Mouse (Mus musculus): ENCODE measurements around the gene Sphk1.

DNA sequence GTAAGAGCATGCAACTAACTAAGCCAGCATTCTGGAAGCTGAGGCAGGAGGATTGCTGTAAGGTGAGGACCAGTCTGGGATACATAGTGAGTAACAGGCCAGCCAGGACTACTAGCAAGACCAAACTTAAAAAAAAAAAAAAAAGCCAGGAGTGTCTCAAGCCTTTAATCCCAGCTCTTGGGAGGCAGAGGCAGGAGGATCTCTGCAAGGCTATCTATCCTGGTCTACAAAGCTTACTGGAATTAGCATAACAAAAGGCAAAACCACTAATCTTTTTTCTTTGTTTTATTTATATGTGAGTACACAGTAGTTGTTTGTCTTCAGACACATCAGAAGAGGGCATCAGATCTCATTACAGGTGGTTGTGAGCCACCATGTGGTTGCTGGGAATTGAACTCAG is 42.5 kb upstream of the Sphk1 start:
- no peak for TF ChIP-seq POLR2A (IDR thresholded peaks at IDR 0.05; ENCODE audit: control insufficient read depth, low read depth, low read length)
- TF ChIP-seq CTCF (IDR thresholded peaks at IDR 0.05; ENCODE audit: control insufficient read depth, insufficient read depth, insufficient replicate concordance, low read depth, low read length) = no peak

All from testis, adult 2 months (tissue).